Mouse (Mus musculus) right cerebral cortex, postnatal 14 days (tissue): Measurements from ENCODE around the gene Baiap2.
A peak's percentile ranks its signal among the peaks of the same experiment; 100 is the strongest.

Experiments used
- DNase-seq: peaks from one replicate; pipeline ENCODE4 v3.0.0; 2022

The Baiap2 gene

DNA sequence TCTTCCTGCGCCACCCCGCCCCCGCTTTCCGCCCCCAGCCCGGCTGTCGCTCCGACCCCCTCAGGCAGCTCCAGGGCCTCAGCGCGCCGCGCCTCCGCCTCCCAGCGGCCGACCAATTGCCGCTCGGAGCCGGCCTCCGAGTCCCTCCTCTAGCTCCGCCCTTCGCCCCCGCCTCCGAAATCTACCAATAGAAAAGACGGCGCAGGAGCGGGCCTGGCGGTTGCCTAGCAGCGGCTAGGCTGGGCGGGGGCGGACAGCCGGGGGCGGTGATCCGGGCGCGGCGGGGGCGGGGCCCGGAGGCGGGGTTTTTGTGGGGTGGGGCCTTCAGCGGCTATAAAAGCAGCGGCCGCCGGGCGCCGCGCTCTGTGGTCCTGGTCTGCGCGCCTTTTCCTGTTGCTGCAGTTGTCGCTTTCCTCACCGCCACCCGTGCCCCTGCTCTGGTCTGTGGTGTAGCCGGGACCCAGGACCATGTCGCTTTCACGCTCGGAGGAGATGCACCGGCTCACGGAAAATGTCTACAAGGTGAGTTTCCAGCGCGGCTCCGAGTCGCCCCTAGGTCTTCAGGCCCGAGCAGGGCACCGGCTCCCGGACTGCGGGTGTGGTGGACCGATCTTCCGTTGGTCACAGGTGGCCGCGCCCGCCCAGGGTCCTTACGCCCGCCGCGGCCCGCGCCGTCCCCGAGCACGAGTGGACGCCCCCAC is at the start of gene Baiap2:
Gene Baiap2, plus strand, starts transcription at position 37 of the 701 bp plus-strand sequence.
- DNase-seq, result peak; percentile 99

DNA sequence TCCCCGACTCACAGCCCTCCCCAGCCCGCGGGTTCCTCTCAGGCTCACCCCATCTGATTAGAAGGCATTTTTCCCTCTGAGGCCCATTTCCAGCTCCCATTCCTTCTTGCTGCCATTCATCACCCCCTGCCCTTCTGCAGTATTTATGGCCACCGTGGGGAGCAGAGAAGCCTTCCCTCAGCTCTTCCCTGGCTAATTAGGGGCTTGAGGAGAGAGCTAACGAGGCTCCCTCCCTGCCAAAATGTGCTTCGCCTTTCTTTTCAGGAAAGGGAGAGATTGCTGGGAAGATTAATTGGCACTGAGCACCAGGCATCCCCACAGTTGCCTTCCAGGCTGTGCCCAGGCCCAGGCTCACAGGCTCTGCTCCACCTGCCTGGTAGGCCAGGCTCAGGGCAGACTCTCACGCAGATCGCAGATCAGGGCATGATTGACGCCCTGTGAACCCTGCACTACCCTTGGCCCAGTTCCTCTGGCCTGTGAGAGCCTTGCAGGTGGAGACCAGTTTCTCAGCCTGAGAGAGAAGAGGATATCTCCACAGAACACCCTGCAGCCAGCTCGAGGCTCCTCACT is 48.8 kb upstream of the Baiap2 start:
- DNase-seq, result no peak

DNA sequence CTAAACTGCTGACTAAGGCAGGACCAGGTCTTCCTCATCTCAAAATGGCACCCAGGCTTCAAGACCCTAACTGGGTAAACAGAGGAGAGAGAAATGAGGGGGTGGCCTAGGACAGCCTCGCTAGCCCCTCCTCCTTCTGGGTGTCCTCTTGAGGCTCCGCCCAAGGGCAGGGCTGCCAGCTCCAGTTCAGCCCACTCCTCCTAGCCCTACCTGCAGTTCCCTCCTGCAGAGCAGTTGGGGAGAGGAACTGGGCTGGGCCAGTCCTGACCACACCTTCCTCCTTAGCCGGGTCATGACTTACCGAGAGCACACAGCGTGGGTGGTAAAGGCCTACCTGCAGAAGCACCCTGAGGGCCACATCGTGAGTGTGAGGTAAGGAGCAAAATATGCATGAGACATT is 47.9 kb upstream of the Baiap2 start:
- DNase-seq, result no peak

- no peak for DNase-seq
Observed at GRCm38 (mm10) chr11:119897041-119897440, 45.5 kb upstream of the Baiap2 start.

DNA sequence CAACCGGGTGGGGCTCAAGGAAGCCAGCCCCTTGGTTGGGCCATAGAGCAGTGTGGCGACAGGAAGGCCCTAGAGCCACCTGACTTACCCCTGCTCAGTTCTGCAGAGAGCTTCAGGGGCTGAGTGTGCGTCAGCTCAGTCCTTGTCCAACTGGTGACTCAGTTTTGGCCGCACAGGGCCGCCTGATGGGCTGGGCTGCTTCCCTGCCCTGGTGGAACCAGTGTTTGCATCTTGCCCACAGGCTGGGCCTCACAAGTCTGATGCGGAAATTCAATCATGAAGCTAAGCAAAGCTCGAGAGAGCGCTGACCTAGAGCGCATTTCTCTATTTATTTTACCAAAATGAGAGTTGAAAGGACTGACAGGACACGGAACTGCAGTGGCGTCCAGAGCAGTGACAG is 43.6 kb upstream of the Baiap2 start:
- no peak for DNase-seq

GRCm38 (mm10) chr11:119901174-119901573 is 41.4 kb upstream of the Baiap2 start:
- DNase-seq, result no peak

DNA sequence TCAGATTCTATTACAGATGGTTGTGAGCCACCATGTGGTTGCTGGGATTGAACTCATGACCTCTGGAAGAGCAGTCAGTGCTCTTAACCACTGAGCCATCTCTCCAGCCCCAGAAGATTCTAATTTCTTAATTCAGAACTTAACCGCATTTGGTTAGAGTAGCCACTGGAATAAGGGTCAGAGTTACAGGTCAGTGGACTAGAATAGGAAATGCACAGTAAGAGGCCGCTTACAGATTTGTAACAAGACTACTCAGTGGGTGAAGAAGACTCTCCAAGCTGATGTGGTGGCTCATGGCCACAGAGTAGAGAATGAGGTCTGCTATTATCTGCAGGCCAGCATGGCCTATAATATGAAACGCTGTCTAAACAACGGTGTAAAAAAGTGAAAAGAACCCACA is 39.7 kb upstream of the Baiap2 start:
- DNase-seq, result no peak

- DNase-seq, result peak; percentile 82
Observed at GRCm38 (mm10) chr11:119904621-119905286, 37.8 kb upstream of the Baiap2 start.

- DNase-seq, result no peak
Observed at GRCm38 (mm10) chr11:119905794-119906193, 36.8 kb upstream of the Baiap2 start.

- no peak for DNase-seq
Observed at GRCm38 (mm10) chr11:119907006-119907650, 35.4 kb upstream of the Baiap2 start.

DNA sequence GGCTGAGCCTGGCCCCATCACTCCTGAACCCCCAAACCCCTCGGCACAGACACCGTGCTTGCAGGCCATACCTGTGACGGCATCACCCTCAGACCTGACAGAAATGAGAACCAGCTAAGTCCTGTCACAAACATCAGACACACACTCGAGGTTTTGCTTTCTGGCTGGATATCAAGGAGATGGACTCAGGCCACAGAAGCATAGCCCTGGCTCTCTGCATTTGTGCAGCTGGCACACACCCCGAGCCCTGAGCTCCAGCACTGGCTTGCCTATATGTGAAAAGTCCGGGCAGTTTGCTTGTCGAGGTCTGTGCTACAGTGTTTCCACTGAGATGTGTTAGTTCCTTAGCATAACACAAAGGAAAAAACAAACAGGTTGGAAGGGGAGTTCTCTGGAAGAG is 34.9 kb upstream of the Baiap2 start:
- no peak for DNase-seq

DNA sequence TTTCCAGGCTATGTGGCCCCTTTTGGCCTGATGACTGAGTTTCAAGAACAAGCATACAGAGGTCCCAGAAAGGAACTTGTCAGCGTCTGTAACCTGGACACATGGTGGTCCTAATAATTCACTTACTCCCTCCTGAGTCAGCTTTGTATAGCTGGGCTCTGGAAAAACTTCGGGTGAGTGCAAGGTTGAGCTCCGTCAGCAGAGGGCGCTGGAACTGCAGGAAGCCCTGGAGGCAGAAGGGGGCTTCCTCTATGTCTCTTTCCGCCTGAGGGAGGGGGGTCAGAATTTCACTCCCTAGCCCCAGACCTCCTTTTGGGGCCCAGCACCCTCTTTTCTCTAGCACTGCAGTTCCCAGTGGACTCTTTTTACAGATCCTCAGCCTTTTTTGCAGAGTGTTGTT is 33.1 kb upstream of the Baiap2 start:
- DNase-seq, result peak; percentile 83

- no peak for DNase-seq
Observed at GRCm38 (mm10) chr11:119912845-119913244, 29.7 kb upstream of the Baiap2 start.

- DNase-seq, result peak; percentile 90
Observed at GRCm38 (mm10) chr11:119913291-119913934, 29.1 kb upstream of the Baiap2 start, which contains the start of gene Chmp6. TSS of gene Chmp6 (plus strand) at chr11:119913441.

DNA sequence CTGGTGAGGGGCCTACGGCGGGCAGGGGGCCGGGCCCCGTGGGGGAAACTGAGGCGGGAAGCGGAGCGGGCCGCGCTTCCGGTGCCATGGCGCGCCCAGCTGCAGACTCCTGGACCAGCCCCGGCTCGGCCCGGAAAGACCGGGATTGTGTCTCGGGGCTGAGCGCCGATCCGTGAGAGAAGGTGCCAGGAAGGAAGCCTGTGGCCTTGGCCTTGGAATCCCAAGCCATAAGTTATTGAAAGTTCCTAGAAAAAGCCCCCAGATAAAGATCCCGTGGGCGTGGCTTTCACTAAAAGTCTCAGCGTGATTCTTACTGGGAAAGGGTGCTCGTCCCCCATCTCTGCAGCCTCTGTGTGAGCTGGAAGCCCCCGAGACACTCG is 28.6 kb upstream of the Baiap2 start:
- no peak for DNase-seq

DNA sequence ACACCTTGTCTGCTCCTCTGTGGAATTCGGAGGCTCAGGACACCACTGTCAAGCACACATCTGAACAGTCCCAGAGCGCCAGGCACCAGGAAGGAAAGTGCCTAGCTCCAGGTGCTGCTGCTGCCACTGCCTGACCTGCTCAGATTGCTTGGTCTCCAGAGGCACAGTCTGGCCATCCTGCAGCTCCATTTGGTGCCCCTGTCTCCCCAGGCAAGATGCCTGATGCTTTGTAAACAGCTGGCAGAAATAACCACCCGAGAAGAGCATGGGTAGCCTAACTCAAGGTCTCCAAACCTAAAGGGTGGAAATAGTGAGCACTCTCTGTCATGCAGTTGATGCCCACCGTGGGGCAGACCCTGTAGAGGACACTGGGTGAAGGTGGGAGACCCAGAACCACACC is 28.2 kb upstream of the Baiap2 start:
- no peak for DNase-seq

- no peak for DNase-seq
Observed at GRCm38 (mm10) chr11:119915666-119916065, 26.9 kb upstream of the Baiap2 start.

- DNase-seq, result no peak
Observed at GRCm38 (mm10) chr11:119916102-119916790, 26.3 kb upstream of the Baiap2 start.

GRCm38 (mm10) chr11:119916834-119917469 is 25.6 kb upstream of the Baiap2 start:
- DNase-seq, result no peak

GRCm38 (mm10) chr11:119918521-119918920 is 24.0 kb upstream of the Baiap2 start:
- DNase-seq, result no peak

DNA sequence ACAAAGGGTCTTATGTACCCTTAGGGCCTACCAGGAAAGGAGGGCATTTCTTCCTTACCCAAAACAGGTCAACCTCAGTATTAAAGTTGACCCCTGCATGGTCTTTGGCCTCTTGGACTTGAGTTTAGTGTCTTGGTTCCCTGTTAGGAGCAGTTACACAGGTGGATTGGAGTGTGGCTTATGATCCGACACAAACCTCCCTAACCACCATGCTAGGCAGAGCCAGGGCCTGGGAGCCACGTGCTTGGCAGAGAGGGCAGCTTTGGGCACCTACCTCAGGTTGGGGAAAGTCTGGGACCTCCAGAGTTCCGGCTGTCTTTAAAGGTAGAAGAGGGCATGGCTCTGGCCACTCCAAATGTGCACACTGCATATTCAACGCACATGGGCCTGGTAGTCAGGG is 23.1 kb upstream of the Baiap2 start:
- no peak for DNase-seq

GRCm38 (mm10) chr11:119919897-119920296 is 22.7 kb upstream of the Baiap2 start:
- peak; percentile 83 for DNase-seq
